Mouse (Mus musculus) heart, embryonic 14.5 days (tissue): ENCODE data around the gene Ifitm3. TPM values are rescaled to one million over a fixed set of nuclear protein-coding genes. Genes with fewer than 3 reads are reported as not detected.
"Not testable (repeated sequence)": the region's sequence is repeated elsewhere in the genome, so short reads cannot be mapped to it uniquely, and the experiment has no call there.

ENCODE experiments used
- ATAC-seq: fragments of 200-750 bp; cut with Nextera tagmentation; 2 replicates; pipeline ENCODE4 v1.8.0; 2017; ENCODE audit warnings: low read depth, moderate TSS enrichment; ENCODE audit not compliant: insufficient number of reproducible peaks, insufficient read depth, low FRiP score
- H3K27ac ChIP-seq, 2 experiments: fragments of 200-500 bp in 1 of 2; fragments of 300-500 bp in 1 of 2; sonication (generic) in 1 of 2; replicated peaks in 1 of 2; 2 replicates each; pipeline ENCODE4 v1.5.1; 2012 to 2014; ENCODE audit warnings: low read depth in 2 of 2, low read length in 2 of 2, control low read depth in 1 of 2, mild to moderate bottlenecking in 1 of 2, mixed read lengths in 1 of 2; ENCODE audit not compliant: control insufficient read depth in 1 of 2, insufficient read depth in 1 of 2
- H3K27me3 ChIP-seq: fragments of 300-500 bp; sonication (generic); 2 replicates; pipeline ENCODE4 v1.6.1; 2014; ENCODE audit warnings: mild to moderate bottlenecking, low read length, control low read depth; ENCODE audit not compliant: control insufficient read depth, insufficient read depth
- H3K36me3 ChIP-seq: fragments of 300-500 bp; sonication (generic); 2 replicates; pipeline ENCODE4 v1.6.1; 2014; ENCODE audit warnings: mild to moderate bottlenecking, control low read depth, low read length, mixed read lengths; ENCODE audit not compliant: control insufficient read depth, insufficient read depth
- H3K4me1 ChIP-seq, 2 experiments: fragments of 200-500 bp in 1 of 2; fragments of 300-500 bp in 1 of 2; sonication (generic) in 1 of 2; 2 replicates each; pipeline ENCODE4 v1.6.1; 2012 to 2014; ENCODE audit warnings: low read length in 2 of 2, control low read depth in 1 of 2, mixed read lengths in 1 of 2; ENCODE audit not compliant: control insufficient read depth in 2 of 2, insufficient read depth in 2 of 2
- H3K4me2 ChIP-seq: fragments of 300-500 bp; sonication (generic); 2 replicates; pipeline ENCODE4 v1.6.1; 2014; ENCODE audit warnings: mild to moderate bottlenecking, low read length
- H3K4me3 ChIP-seq, 2 experiments: fragments of 200-500 bp in 1 of 2; fragments of 300-500 bp in 1 of 2; sonication (generic) in 1 of 2; 2 replicates each; pipeline ENCODE4 v1.5.1; 2012 to 2014; ENCODE audit warnings: low read length in 2 of 2, mild to moderate bottlenecking in 2 of 2, control low read depth in 1 of 2, low read depth in 1 of 2, moderate library complexity in 1 of 2; ENCODE audit not compliant: control insufficient read depth in 1 of 2, insufficient read depth in 1 of 2
- H3K9ac ChIP-seq: fragments of 300-500 bp; sonication (generic); 2 replicates; pipeline ENCODE4 v1.6.1; 2014; ENCODE audit warnings: mild to moderate bottlenecking, low read length
- H3K9me3 ChIP-seq: fragments of 300-500 bp; sonication (generic); 2 replicates; pipeline ENCODE4 v1.6.1; 2016; ENCODE audit warnings: low read length, control low read depth; ENCODE audit not compliant: control insufficient read depth
- WGBS: fragments of 180-500 bp; shearing (Covaris S2); extraction: QIAGEN DNeasy Blood & Tissue Kit; methylation state at CpG from one replicate; pipeline ENCODE4 v1.1.7; 2014; 5-methylcytosine and 5-hydroxymethylcytosine counted together
- polyA plus RNA-seq: library from polyadenylated mRNA; unstranded; fragments of >200 nt; fragmentation: Nextera tagmentation; extraction: Ambion mirVana; gene quantifications from 2 replicates; pipeline ENCODE4 v1.2.1, GENCODE M21; 2014

Ifitm3 gene
- polyA plus RNA-seq, 1 experiment from 2014 or later = 89.6 TPM

DNA sequence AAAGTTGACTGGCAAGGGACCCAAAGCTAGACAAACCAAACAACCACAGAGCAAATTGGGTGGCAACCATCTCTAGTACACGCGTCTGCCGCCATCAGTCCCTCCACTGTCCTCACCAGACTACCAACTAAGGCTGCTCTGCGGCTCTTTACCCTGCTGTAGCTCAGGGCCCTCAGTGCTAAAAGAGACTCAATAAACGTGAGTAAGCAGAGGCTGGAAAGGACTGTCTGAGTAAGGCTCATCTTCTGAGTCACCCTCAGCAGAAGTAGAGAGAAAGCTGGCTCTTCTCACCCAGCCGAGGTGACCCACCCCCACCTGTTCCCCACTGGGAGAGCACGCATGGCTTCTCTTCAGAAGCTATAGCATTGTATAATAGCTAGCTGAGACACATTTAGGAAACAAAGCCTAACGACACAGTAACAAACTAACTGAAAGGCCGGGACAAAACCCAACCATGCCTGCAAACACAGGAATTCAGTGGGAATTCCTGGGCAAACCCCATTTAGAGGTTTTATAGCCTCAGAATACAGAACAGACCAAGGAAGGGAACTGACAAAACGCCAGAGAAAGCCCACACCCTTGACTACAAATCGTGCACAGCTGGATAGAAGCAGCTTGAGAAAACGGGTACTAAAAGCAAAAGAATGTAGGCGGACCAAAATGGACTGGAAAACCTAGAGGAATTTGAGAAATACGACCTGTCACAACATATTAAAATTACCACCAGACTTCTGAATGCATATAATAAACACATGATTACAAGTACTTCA lies 37.0 kb downstream of the Ifitm3 start:
- H3K4me3 ChIP-seq = no peak overlapping the region
- no peak overlapping the region for H3K27ac ChIP-seq
- H3K9ac ChIP-seq = no peak overlapping the region
- H3K4me1 ChIP-seq = peaks cover 7 to 9% of the 10 kb centered on the region in 2 experiments; a peak in 3 of 4 replicates
- H3K9me3 ChIP-seq = no peaks in the 10 kb centered on the region
- H3K36me3 ChIP-seq = no peaks in the 10 kb centered on the region
- WGBS = 45% methylated on average over 14 of the region's 14 CpGs
- ATAC-seq = no peak
- peaks cover 7% of the 10 kb centered on the region; the same call in 1 of the 2 replicates for H3K27me3 ChIP-seq
- no peak overlapping the region for H3K4me2 ChIP-seq

GRCm38 (mm10) chr7:140971479-140972171 lies 38.9 kb downstream of the Ifitm3 start:
- Histone ChIP-seq H3K4me3 (no peak overlapping the region), H3K9ac (no peak overlapping the region), H3K4me2 (no peak overlapping the region), H3K27ac (peak overlapping the region; percentile 51 to 64), H3K27me3 (peaks cover 17% of the 10 kb centered on the region), H3K9me3 (no peaks in the 10 kb centered on the region), H3K36me3 (no peaks in the 10 kb centered on the region), H3K4me1 (peaks cover 7 to 9% of the 10 kb centered on the region in 2 experiments; a peak in 3 of 4 replicates)
- ATAC-seq = 0 out of 2 replicates have a peak, but pooled peaks have one; percentile 44
- WGBS = 56% methylated on average over 8 of the region's 8 CpGs

DNA sequence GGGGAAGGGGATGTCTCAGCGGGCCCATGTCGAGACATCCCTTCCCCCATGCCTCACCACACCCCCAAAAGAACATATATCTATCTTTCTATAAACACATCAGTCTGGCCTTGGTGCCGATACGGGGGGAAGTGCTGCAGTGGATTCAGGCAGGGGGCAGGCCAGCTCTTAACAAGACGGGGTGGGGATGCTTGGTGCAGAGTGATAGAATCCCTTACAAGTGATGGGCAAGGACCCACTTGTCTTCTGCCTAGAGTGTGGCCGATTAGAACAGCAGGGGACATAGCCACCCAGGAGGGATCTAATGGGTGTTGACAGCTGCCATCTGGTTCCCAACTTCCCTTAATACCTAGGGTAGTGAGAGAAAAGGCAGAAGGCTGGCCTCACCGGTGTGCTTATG lies 39.6 kb downstream of the Ifitm3 start:
- H3K27me3 ChIP-seq = peaks cover 20% of the 10 kb centered on the region

DNA sequence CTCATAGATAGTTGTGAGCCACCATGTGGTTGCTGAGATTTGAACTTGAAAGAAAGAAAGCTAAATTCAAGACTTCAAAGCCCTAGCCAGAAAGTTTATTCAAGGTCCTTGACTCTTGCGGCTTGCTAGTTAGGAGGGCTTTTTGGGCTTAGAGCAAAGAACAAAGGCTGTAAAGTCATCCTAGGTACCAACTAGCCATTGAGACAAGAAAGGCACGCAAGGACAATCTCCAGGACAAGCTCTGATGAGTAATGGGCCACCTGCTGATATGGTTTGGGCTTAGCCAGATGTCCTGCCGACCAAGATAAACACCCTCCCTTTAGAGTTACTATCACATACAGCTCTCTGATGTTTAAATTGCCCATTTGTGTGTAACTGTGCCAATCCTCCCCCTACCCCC lies 41.9 kb downstream of the Ifitm3 start:
- not testable (repeated sequence) for H3K4me1 ChIP-seq, ATAC-seq, H3K4me2 ChIP-seq, H3K4me3 ChIP-seq, H3K9me3 ChIP-seq, H3K36me3 ChIP-seq, H3K9ac ChIP-seq, H3K27ac ChIP-seq
- WGBS = 10% methylated on average over 3 of the region's 3 CpGs
- peaks cover 20% of the 10 kb centered on the region for H3K27me3 ChIP-seq

More for the DNA sequence above, 39.6 kb downstream of the Ifitm3 start:
- H3K4me1 ChIP-seq = peaks cover 7 to 9% of the 10 kb centered on the region in 2 experiments; a peak in 3 of 4 replicates
- 0 out of 2 replicates have a peak, but pooled peaks have one; percentile 6 for ATAC-seq
- H3K4me2 ChIP-seq = no peak overlapping the region
- no peak overlapping the region for H3K4me3 ChIP-seq
- H3K27ac ChIP-seq = peak overlapping the region in 1 of 2 experiments; percentile 64; a peak in 1 of 4 replicates
- H3K9ac ChIP-seq = no peak overlapping the region
- WGBS = 11% methylated on average over 7 of the region's 7 CpGs
- no peaks in the 10 kb centered on the region for H3K36me3 ChIP-seq
- H3K9me3 ChIP-seq = no peaks in the 10 kb centered on the region

- no peak for ATAC-seq
- Histone ChIP-seq H3K4me3 (no peak overlapping the region), H3K4me1 (peaks cover 5 to 7% of the 10 kb centered on the region in 2 experiments; a peak in 3 of 4 replicates), H3K36me3 (no peaks in the 10 kb centered on the region), H3K4me2 (no peak overlapping the region), H3K9ac (no peak overlapping the region), H3K27me3 (peaks cover 20% of the 10 kb centered on the region), H3K9me3 (no peaks in the 10 kb centered on the region), H3K27ac (no peak overlapping the region)
- 9% methylated on average over 14 of the region's 14 CpGs for WGBS
Observed at GRCm38 (mm10) chr7:140967862-140968591, 42.5 kb downstream of the Ifitm3 start.

DNA sequence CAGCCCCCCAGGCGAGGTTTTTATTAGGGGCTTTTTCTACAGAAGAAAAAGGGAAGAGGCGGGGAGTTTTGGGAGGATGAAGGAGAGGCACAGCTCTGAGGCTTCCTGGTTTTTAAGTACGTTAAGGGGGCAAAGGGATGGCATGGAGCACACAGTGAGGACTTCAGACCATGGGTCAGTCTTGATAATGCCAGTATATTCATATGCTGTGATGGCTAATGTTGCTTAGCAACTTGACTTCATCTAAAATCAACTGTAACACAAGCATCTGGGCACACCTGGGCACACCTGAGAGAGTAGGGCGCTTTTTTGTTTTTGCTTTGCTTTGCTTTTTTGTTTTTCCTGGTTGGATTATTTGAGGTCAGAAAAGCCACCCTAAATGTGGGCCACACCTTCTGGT lies 43.6 kb downstream of the Ifitm3 start, which contains the start of gene Ifitm1:
Ifitm1 (plus strand) TSS at position 301 of the 400 bp plus-strand sequence.
- H3K27me3 ChIP-seq = peaks cover 20% of the 10 kb centered on the region
- H3K27ac ChIP-seq = no peak within 1 kb of the TSS
- H3K4me3 ChIP-seq = no peak within 1 kb of the TSS
- no peak within 1 kb of the TSS for H3K9ac ChIP-seq
- H3K4me2 ChIP-seq = no peak within 1 kb of the TSS
- peaks cover 5 to 7% of the 10 kb centered on the region in 2 experiments; a peak in 3 of 4 replicates for H3K4me1 ChIP-seq
- H3K9me3 ChIP-seq = no peaks in the 10 kb centered on the region
- ATAC-seq = no peak
- H3K36me3 ChIP-seq = no peaks in the 10 kb centered on the region
- 66% methylated on average over 4 of the region's 4 CpGs for WGBS

- no peaks in the 10 kb centered on the region; a peak in 1 of 4 replicates for H3K4me1 ChIP-seq
- no peak overlapping the region for H3K4me2 ChIP-seq
- H3K36me3 ChIP-seq = no peaks in the 10 kb centered on the region
- H3K9ac ChIP-seq = no peak overlapping the region
- WGBS = 77% methylated on average over 2 of the region's 2 CpGs
- no peak overlapping the region for H3K4me3 ChIP-seq
- peaks cover 13% of the 10 kb centered on the region for H3K27me3 ChIP-seq
- no peak for ATAC-seq
- H3K9me3 ChIP-seq = no peaks in the 10 kb centered on the region
- no peak overlapping the region for H3K27ac ChIP-seq
Observed at GRCm38 (mm10) chr7:140962733-140963132, 47.8 kb downstream of the Ifitm3 start.
